ENCODE assay signal across 28 mouse cellular contexts in the genomic region with DNA sequence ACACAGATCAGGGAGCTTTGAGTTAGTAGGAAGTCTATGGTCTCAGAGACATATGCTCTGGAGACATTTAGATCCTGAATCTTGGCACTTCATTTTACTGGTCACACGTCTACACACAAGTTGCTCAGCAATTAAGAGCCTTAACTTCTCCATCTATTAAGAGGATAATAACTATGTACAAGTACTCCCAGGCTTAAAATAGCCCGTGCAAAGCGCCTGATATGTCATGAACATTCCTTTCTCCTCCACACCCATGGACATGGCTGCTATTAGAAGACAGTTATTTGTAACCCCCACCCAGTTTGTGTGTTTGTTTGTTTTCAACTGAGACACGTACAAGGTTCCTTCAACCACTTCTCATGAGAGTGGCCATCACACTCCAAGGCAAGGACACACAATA. TPM values are rescaled to one million over a fixed set of nuclear protein-coding genes. Genes with fewer than 3 reads are reported as not detected.
"Had no signal": no experiment of that assay in that cellular context is flagged by ENCODE, and none has a peak within 500 bp of the region (broad histone marks: within the 10 kb centered on the region; RNA-seq: fewer than 3 reads in every experiment).

No protein-coding gene starts in this region.

- H3K27me3 ChIP-seq: liver, embryonic 13.5 days; liver, embryonic 15.5 days; midbrain, embryonic 12.5 days; neural tube, embryonic 13.5 days; neural tube, embryonic 15.5 days had no signal

- H3K4me2 ChIP-seq: liver, embryonic 11.5 days; liver, embryonic 13.5 days; liver, embryonic 15.5 days; midbrain, embryonic 12.5 days; neural tube, embryonic 13.5 days; neural tube, embryonic 15.5 days had no signal

- H3K4me3 ChIP-seq: liver, embryonic 13.5 days; liver, embryonic 15.5 days; midbrain, embryonic 10.5 days; midbrain, embryonic 12.5 days; myocyte; neural tube, embryonic 13.5 days; neural tube, embryonic 15.5 days had no signal

- H3K27ac ChIP-seq: liver, embryonic 13.5 days; liver, embryonic 15.5 days; macrophage; midbrain, embryonic 10.5 days; midbrain, embryonic 12.5 days; neural tube, embryonic 13.5 days; neural tube, embryonic 15.5 days had no signal

- H3K36me3 ChIP-seq: liver, embryonic 13.5 days; liver, embryonic 15.5 days; midbrain, embryonic 10.5 days; midbrain, embryonic 12.5 days; neural tube, embryonic 13.5 days; neural tube, embryonic 15.5 days had no signal

- H3K4me1 ChIP-seq: liver, embryonic 13.5 days; liver, embryonic 15.5 days; midbrain, embryonic 10.5 days; midbrain, embryonic 12.5 days; neural tube, embryonic 13.5 days; neural tube, embryonic 15.5 days had no signal

- DNase-seq: liver; liver, embryonic 13.5 days; liver, postnatal 0 days; lung, adult 2 months; midbrain, embryonic 14.5 days; right cerebral cortex, adult 18-20 months; right cerebral cortex, postnatal 25 days; right cerebral cortex, postnatal 4 days; spleen, adult 18-20 months; thymus, adult 18-20 months; thymus, postnatal 14 days; thymus, postnatal 36 days had no signal

- ATAC-seq: liver, postnatal 0 days; midbrain, embryonic 16.5 days had no signal

- H3K9me3 ChIP-seq: liver, embryonic 13.5 days; liver, embryonic 15.5 days; midbrain, embryonic 10.5 days; midbrain, embryonic 12.5 days; neural tube, embryonic 13.5 days; neural tube, embryonic 15.5 days had no signal

- H3K9ac ChIP-seq: liver, embryonic 13.5 days; liver, embryonic 15.5 days; liver, postnatal 0 days; midbrain, embryonic 12.5 days; neural tube, embryonic 13.5 days; neural tube, embryonic 15.5 days had no signal

RNA-seq across cellular contexts. Expression of gene Tchhl1, which starts 1.4 kb away (rescaled TPM):
- total RNA-seq: megakaryocyte, adult 5-6 weeks; megakaryocyte-erythroid progenitor cell, adult 5-6 weeks had no signal
- polyA plus RNA-seq: liver, embryonic 11.5 days; liver, embryonic 13.5 days; liver, embryonic 15.5 days; liver, postnatal 0 days; lung, adult 2 months; macrophage; midbrain, embryonic 10.5 days; midbrain, embryonic 12.5 days; midbrain, embryonic 14.5 days; midbrain, embryonic 16.5 days; myocyte; neural tube, embryonic 11.5 days; neural tube, embryonic 13.5 days; neural tube, embryonic 15.5 days; small intestine, adult 2 months; stomach, embryonic 14.5 days; stomach, embryonic 16.5 days; thymus, postnatal 0 days had no signal

RNA-seq across cellular contexts. Expression of gene Tchh, which starts 25.0 kb away (rescaled TPM):
- total RNA-seq: megakaryocyte-erythroid progenitor cell, adult 5-6 weeks had no signal
- polyA plus RNA-seq: small intestine, adult 2 months had no signal
